Mouse (Mus musculus) left cerebral cortex, postnatal 25 days (tissue): Measurements from ENCODE around the gene Chrne. TPM values are rescaled to one million over a fixed set of nuclear protein-coding genes. Genes with fewer than 3 reads are reported as not detected.
A peak's percentile ranks its signal among the peaks of the same experiment; 100 is the strongest.

Experiments used
- DNase-seq, 2 experiments: peaks; one replicate each; pipeline ENCODE4 v3.0.0; 2022; ENCODE audit warnings: low spot score in 2 of 2, mixed read lengths in 1 of 2
- intact Hi-C: fragments of 180-260 bp; cut with DNase I; formaldehyde crosslinking; loops from one replicate; pipeline ENCODE4 v1.15.1; 2025
- total RNA-seq, 2 experiments: library from RNA; stranded (reverse); gene quantifications; 2 replicates each; pipeline ENCODE4 v1.2.3; 2021

The Chrne gene
- total RNA-seq, 2 experiments from 2014 or later: not detected

DNA sequence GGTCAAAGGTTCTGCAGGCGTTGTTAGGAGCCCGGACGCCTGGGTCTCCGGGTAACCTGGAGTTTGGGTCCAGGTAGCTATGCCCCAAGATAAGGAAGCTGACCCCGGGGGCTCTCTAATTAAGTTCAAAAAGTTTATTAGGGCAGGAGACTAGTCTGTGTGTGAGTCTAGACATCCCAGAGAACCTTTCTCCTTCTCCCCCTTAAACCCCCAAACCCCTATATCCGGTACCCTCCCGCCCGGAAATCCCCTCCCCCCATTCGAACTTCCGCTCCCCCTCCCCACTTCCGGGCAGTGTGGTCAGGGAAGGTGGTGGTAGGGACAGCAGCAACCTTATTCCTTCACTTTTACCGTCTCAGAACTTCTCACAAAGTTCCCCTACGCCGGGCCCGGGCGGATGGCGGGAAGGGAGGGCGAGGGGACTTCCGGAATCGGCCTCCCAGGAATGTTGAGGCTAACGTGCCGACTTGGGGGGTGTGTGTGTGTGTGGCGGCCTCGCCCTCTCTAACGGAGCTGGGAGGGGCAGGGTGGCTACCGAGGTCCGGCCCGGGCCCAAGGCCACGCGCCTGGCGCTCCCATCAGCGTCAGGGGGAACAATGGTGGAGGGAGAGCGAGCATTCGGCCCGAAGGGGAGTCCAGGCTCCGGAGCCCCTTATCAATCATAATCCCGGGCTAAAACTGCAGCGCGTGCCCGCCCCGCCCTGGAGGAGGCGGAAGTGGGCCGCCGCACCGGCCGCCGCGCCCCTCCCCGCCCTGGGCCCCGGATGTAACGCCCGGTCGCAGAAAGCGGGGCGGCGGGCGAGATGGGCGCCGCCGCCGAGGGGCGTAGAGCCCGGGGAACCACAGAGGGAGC, 34.6 kb upstream of the Chrne start:
- intact Hi-C loops: loop anchor here (1.0 to 2.0 kb wide), 2 partner anchors 15 to 35 kb away; partner anchors contain the start of genes Camta2 and Spag7
- DNase-seq: peak in 1 of 2 experiments; percentile 58

GRCm38 (mm10) chr11:70652884-70653344, 33.9 kb upstream of the Chrne start:
- intact Hi-C loops: no loop called here
- DNase-seq: no peak

GRCm38 (mm10) chr11:70652029-70652883, 33.2 kb upstream of the Chrne start:
- intact Hi-C loops: no loop called here
- no peak for DNase-seq

GRCm38 (mm10) chr11:70651391-70651790, 32.4 kb upstream of the Chrne start:
- intact Hi-C loops: no loop called here
- no peak for DNase-seq

GRCm38 (mm10) chr11:70650322-70651175, 31.5 kb upstream of the Chrne start:
- intact Hi-C loops: no loop called here
- DNase-seq: no peak

GRCm38 (mm10) chr11:70649185-70649734, 30.2 kb upstream of the Chrne start:
- no peak for DNase-seq
- intact Hi-C loops: loop anchor here (10.0 kb wide), 1 partner anchor 414 kb away; the partner anchor contains the start of genes 0610010K14Rik, Gm21988 and Rnasek

- no peak for DNase-seq
- intact Hi-C loops: loop anchor here (10.0 kb wide), 1 partner anchor 414 kb away; the partner anchor contains the start of genes 0610010K14Rik, Gm21988 and Rnasek
Observed at GRCm38 (mm10) chr11:70648512-70648911, 29.5 kb upstream of the Chrne start.

GRCm38 (mm10) chr11:70647716-70648420, 28.9 kb upstream of the Chrne start:
- intact Hi-C loops: loop anchor here (10.0 kb wide), 1 partner anchor 413 kb away; the partner anchor contains the start of genes 0610010K14Rik, Gm21988 and Rnasek
- DNase-seq: no peak

DNA sequence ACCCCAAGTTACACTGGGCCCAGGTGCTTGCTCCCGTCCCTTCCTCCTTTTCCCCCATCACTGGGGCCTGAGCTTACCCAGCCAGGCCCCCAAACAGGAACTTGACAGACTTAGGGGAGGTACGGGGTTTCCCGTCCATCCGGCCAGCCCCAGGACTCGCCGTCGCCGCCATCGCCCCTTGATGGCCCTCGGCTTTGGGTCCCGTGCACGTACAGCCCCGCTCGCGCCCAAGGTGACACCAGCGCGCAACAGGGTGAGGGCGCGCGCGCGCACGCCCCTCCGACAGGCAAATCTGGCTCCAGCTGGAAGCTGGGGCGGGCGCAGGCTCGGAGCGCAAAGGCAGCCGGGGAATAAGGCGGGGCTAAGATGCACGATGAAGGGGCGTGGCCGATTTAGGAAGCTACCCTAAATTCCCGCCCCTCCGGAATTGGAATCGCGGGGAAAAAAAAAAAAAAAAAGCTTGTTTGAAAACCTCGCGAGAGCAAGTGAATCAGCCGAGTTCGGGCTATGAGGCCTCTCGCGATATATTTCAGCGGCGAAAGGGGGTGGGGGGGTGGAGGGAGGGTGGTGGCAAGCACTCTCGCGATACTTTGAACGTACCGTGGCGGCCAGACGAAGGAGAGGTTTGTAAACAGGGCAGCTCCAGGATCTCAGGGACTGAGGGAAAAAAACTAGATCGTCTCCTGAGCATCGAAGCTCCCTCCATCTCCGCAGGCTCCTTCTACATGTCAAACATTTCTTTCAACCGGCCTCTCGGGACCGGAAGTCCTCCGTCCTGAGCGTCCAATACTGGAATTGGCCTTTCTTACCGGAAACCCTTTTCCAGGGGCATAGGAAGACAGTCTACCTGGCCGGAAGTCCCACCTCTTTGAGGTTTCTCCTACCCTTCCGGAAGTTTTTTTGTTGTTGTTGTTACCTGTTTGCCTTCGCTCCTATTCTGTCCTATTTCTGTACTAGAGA, 28.0 kb upstream of the Chrne start, which contains the start of the genes Rnf167 and Slc25a11:
Rnf167 (plus strand) TSS at position 545 of the 960 bp plus-strand sequence.
Slc25a11 (minus strand) TSS at position 789 of the 960 bp plus-strand sequence.
- peak; percentile 95 to 99 for DNase-seq
- intact Hi-C loops: loop anchor here (10.0 kb wide), 1 partner anchor 412 kb away; the partner anchor contains the start of genes 0610010K14Rik, Gm21988 and Rnasek

DNA sequence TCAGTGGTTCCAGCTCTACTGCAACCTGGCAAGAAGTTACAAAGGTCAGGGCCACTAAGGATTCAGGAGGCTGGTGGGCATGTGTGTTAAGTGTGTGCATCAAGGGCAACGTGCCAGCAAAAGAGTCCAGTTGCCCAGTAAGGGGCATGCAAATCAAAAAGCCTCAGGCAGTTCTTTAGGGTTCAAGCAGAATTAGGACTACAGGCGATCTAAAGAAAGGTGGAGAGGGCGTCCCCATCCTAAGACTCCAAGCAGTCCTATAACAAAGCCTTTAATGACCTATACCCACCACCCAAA, 27.2 kb upstream of the Chrne start:
- DNase-seq: no peak
- intact Hi-C loops: loop anchor here (10.0 kb wide), 1 partner anchor 411 kb away; the partner anchor contains the start of genes 0610010K14Rik, Gm21988 and Rnasek

DNA sequence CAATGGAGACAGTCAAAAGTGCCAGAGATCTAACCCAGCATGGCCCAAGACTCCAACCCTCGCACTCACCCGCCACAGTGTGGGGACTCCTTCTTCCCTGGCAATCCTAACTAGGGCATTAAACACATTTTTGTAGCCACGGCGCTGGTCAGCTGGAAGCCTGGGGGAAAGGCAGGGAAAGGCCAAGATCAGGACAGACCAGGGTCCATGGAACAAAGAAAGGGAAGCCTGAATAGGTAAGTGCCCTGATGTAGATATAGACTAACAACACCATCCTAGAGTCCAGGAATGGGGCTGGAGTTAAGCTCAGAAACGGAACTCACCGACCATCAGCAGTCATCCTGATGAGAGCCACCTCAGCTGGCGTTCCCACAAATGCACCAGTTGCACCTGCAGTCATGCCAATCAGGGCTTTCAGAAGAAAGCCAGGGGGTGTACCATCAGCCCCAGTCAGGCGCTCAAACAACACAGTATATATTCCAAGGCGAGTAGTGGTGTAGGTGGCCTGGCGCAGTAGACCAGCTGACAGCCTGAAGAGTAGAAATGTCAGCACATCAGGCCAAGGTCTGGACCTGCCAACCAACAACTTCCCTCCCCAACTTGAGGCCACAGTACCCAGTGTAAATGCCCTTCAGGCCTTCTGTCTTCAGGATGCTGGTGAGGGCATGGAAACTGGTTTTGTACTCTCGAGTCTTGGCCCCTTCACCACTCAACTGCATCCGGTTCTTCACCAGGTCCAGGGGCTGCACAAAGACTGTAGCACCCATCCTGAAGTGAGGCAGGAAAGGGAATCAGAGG, 26.6 kb upstream of the Chrne start:
- no peak for DNase-seq
- intact Hi-C loops: loop anchor here (10.0 kb wide), 1 partner anchor 411 kb away; the partner anchor contains the start of genes 0610010K14Rik, Gm21988 and Rnasek

GRCm38 (mm10) chr11:70644564-70645103, 25.6 kb upstream of the Chrne start:
- DNase-seq: no peak
- intact Hi-C loops: loop anchor here (10.0 kb wide), 1 partner anchor 410 kb away; the partner anchor contains the start of genes 0610010K14Rik, Gm21988 and Rnasek

- intact Hi-C loops: loop anchor here (10.0 kb wide), 1 partner anchor 408 kb away; the partner anchor contains the start of genes 0610010K14Rik, Gm21988 and Rnasek
- DNase-seq: no peak
Observed at GRCm38 (mm10) chr11:70643051-70643450, 24.0 kb upstream of the Chrne start.

GRCm38 (mm10) chr11:70641241-70641640, 22.2 kb upstream of the Chrne start:
- intact Hi-C loops: loop anchor here (10.0 kb wide), 1 partner anchor 406 kb away; the partner anchor contains the start of genes 0610010K14Rik, Gm21988 and Rnasek
- no peak for DNase-seq

DNA sequence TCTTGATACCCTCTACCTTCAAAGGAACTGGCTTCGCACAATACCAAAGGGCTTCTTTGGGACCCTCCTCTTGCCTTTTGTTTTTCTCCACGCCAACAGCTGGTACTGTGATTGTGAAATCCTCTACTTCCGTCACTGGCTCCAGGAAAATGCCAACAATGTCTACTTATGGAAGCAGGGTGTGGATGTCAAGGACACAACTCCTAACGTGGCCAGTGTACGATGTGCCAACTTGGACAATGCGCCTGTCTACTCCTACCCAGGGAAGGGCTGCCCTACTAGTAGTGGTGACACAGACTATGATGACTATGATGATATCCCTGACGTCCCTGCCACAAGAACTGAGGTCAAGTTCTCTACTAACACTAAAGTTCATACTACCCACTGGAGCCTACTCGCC, 21.0 kb upstream of the Chrne start:
- intact Hi-C loops: loop anchor here (10.0 kb wide), 1 partner anchor 405 kb away; the partner anchor contains the start of genes 0610010K14Rik, Gm21988 and Rnasek
- no peak for DNase-seq
